Mouse (Mus musculus) limb, embryonic 14.5 days (tissue): ENCODE measurements around the gene Tnnc1. TPM values are rescaled to one million over a fixed set of nuclear protein-coding genes. Genes with fewer than 3 reads are reported as not detected.

Experiments used
- ATAC-seq: fragments of 200-750 bp; cut with Nextera tagmentation; 2 replicates; pipeline ENCODE4 v1.8.0; 2017; ENCODE audit warnings: low read depth, moderate number of reproducible peaks, moderate TSS enrichment; ENCODE audit not compliant: low FRiP score
- DNase-seq: peaks from one replicate; pipeline ENCODE4 v3.0.0-alpha.2; 2015; ENCODE audit warnings: low spot score
- H3K27ac ChIP-seq: fragments of 300-500 bp; sonication (generic); replicated peaks from 2 replicates; pipeline ENCODE4 v1.5.1; 2014; ENCODE audit warnings: low read depth, mild to moderate bottlenecking, low read length, moderate library complexity, mixed read lengths
- H3K27me3 ChIP-seq: fragments of 300-500 bp; sonication (generic); 2 replicates; pipeline ENCODE4 v1.6.1; 2014; ENCODE audit warnings: low read length, mixed read lengths; ENCODE audit not compliant: control insufficient read depth, insufficient read depth
- H3K36me3 ChIP-seq: fragments of 300-500 bp; sonication (generic); 2 replicates; pipeline ENCODE4 v1.6.1; 2014; ENCODE audit warnings: mild to moderate bottlenecking, low read length, moderate library complexity, mixed read lengths; ENCODE audit not compliant: control insufficient read depth, insufficient read depth
- H3K4me1 ChIP-seq: fragments of 300-500 bp; sonication (generic); 2 replicates; pipeline ENCODE4 v1.6.1; 2014; ENCODE audit warnings: antibody characterized with exemption, low read length, mixed read lengths; ENCODE audit not compliant: control insufficient read depth, insufficient read depth
- H3K4me2 ChIP-seq: fragments of 300-500 bp; sonication (generic); replicated peaks from 2 replicates; pipeline ENCODE4 v1.6.1; 2014; ENCODE audit warnings: low read depth, mild to moderate bottlenecking, low read length, moderate library complexity; ENCODE audit not compliant: severe bottlenecking
- H3K4me3 ChIP-seq: fragments of 300-500 bp; sonication (generic); replicated peaks from 2 replicates; pipeline ENCODE4 v1.5.1; 2014; ENCODE audit warnings: low read length
- H3K9ac ChIP-seq: fragments of 300-500 bp; sonication (generic); 2 replicates; pipeline ENCODE4 v1.6.1; 2014; ENCODE audit warnings: mild to moderate bottlenecking, low read depth, low read length, moderate library complexity; ENCODE audit not compliant: severe bottlenecking
- H3K9me3 ChIP-seq: fragments of 300-500 bp; sonication (generic); 2 replicates; pipeline ENCODE4 v1.6.1; 2016; ENCODE audit warnings: low read length; ENCODE audit not compliant: control insufficient read depth
- POLR2A ChIP-seq: fragments of 200-500 bp; IDR thresholded peaks from 2 replicates; pipeline ENCODE4 v1.8.0; 2012; ENCODE audit warnings: inconsistent platforms, mild to moderate bottlenecking, moderate library complexity, borderline replicate concordance; ENCODE audit not compliant: insufficient read depth, insufficient read length; ENCODE audit errors: extremely low read depth
- WGBS: fragments of 180-500 bp; shearing (Covaris S2); extraction: QIAGEN DNeasy Blood & Tissue Kit; methylation state at CpG from one replicate; pipeline ENCODE4 v1.1.7; 2014; 5-methylcytosine and 5-hydroxymethylcytosine counted together
- polyA plus RNA-seq, 2 experiments: library from polyadenylated mRNA; depleted of rRNA in 1 of 2; stranded (reverse) in 1 of 2; unstranded in 1 of 2; fragments of >200 nt; fragmentation: Nextera tagmentation in 1 of 2; extraction: Ambion mirVana in 1 of 2; gene quantifications; 2 replicates each; pipeline versions ENCODE4 v1.2.1 to v1.2.3; 2012 to 2014

The Tnnc1 gene
- polyA plus RNA-seq, 2 experiments = 458 to 483 TPM

GRCm38 (mm10) chr14:31193791-31194190 is 14.3 kb upstream of the Tnnc1 start:
- Histone ChIP-seq H3K27ac (no peak overlapping the region), H3K4me1 (no peaks in the 10 kb centered on the region), H3K9me3 (no peaks in the 10 kb centered on the region), H3K4me2 (no peak overlapping the region), H3K27me3 (no peaks in the 10 kb centered on the region), H3K36me3 (peaks cover 97% of the 10 kb centered on the region), H3K9ac (no peak overlapping the region), H3K4me3 (no peak overlapping the region)
- no peak for DNase-seq
- no peak for TF ChIP-seq POLR2A
- 83% methylated on average over 7 of the region's 7 CpGs for WGBS
- no peak for ATAC-seq

- WGBS = 95% methylated on average over 2 of the region's 2 CpGs
- no peaks in the 10 kb centered on the region for H3K27me3 ChIP-seq
- no peak for ATAC-seq
- no peak overlapping the region for H3K4me2 ChIP-seq
- peaks cover 97% of the 10 kb centered on the region for H3K36me3 ChIP-seq
- no peaks in the 10 kb centered on the region for H3K9me3 ChIP-seq
- no peak overlapping the region for H3K4me3 ChIP-seq
- H3K27ac ChIP-seq = no peak overlapping the region
- no peak for DNase-seq
- H3K4me1 ChIP-seq = no peaks in the 10 kb centered on the region
- no peak for TF ChIP-seq POLR2A
- H3K9ac ChIP-seq = no peak overlapping the region
These were observed 13.7 kb upstream of the Tnnc1 start for GRCm38 (mm10) chr14:31194441-31194840.

- no peak overlapping the region for H3K4me2 ChIP-seq
- ATAC-seq (no peak), DNase-seq (no peak)
- H3K9ac ChIP-seq = no peak overlapping the region
- no peaks in the 10 kb centered on the region for H3K4me1 ChIP-seq
- H3K27ac ChIP-seq = no peak overlapping the region
- peaks cover 97% of the 10 kb centered on the region for H3K36me3 ChIP-seq
- 77% methylated on average over 14 of the region's 14 CpGs for WGBS
- H3K4me3 ChIP-seq = no peak overlapping the region
- H3K27me3 ChIP-seq = no peaks in the 10 kb centered on the region
- no peak for TF ChIP-seq POLR2A
- H3K9me3 ChIP-seq = no peaks in the 10 kb centered on the region
These were observed 13.1 kb upstream of the Tnnc1 start for GRCm38 (mm10) chr14:31194891-31195513.

- no peak overlapping the region for H3K4me2 ChIP-seq
- no peaks in the 10 kb centered on the region for H3K27me3 ChIP-seq
- TF ChIP-seq POLR2A = no peak
- no peak for DNase-seq
- peaks cover 97% of the 10 kb centered on the region for H3K36me3 ChIP-seq
- H3K9me3 ChIP-seq = no peaks in the 10 kb centered on the region
- H3K4me3 ChIP-seq = no peak overlapping the region
- H3K27ac ChIP-seq = no peak overlapping the region
- 95% methylated on average over 4 of the region's 4 CpGs for WGBS
- no peak overlapping the region for H3K9ac ChIP-seq
- ATAC-seq = no peak
- no peaks in the 10 kb centered on the region for H3K4me1 ChIP-seq
These were observed 12.6 kb upstream of the Tnnc1 start for GRCm38 (mm10) chr14:31195521-31195920.

- no peaks in the 10 kb centered on the region for H3K4me1 ChIP-seq
- H3K9ac ChIP-seq = no peak overlapping the region
- no peak for TF ChIP-seq POLR2A
- peaks cover 97% of the 10 kb centered on the region for H3K36me3 ChIP-seq
- H3K4me3 ChIP-seq = no peak overlapping the region
- H3K27me3 ChIP-seq = no peaks in the 10 kb centered on the region
- DNase-seq = no peak
- no peak for ATAC-seq
- H3K9me3 ChIP-seq = no peaks in the 10 kb centered on the region
- no peak overlapping the region for H3K27ac ChIP-seq
- H3K4me2 ChIP-seq = no peak overlapping the region
These were observed 12.1 kb upstream of the Tnnc1 start for GRCm38 (mm10) chr14:31195968-31196367.
